Mouse (Mus musculus) neural tube, embryonic 14.5 days (tissue): ENCODE measurements around the gene Hist1h4b. TPM values are rescaled to one million over a fixed set of nuclear protein-coding genes. Genes with fewer than 3 reads are reported as not detected.
"Not testable (repeated sequence)": the region's sequence is repeated elsewhere in the genome, so short reads cannot be mapped to it uniquely, and the experiment has no call there.

Experiments used
- ATAC-seq: fragments of 200-750 bp; cut with Nextera tagmentation; 2 replicates; pipeline ENCODE4 v1.8.0; 2017; ENCODE audit warnings: low read depth, mild to moderate bottlenecking, moderate TSS enrichment, moderate library complexity
- H3K27ac ChIP-seq: fragments of 300-500 bp; sonication (generic); 2 replicates; pipeline ENCODE4 v1.5.1; 2014; ENCODE audit warnings: low read depth, mild to moderate bottlenecking, control low read depth, low read length, moderate library complexity, mixed read lengths
- H3K27me3 ChIP-seq: fragments of 300-500 bp; sonication (generic); 2 replicates; pipeline ENCODE4 v1.6.1; 2014; ENCODE audit warnings: low read length; ENCODE audit not compliant: control insufficient read depth, insufficient read depth
- H3K36me3 ChIP-seq: fragments of 300-500 bp; sonication (generic); 2 replicates; pipeline ENCODE4 v1.6.1; 2014; ENCODE audit warnings: low read length, mixed read lengths; ENCODE audit not compliant: control insufficient read depth, insufficient read depth
- H3K4me1 ChIP-seq: fragments of 300-500 bp; sonication (generic); 2 replicates; pipeline ENCODE4 v1.6.1; 2014; ENCODE audit warnings: low read length; ENCODE audit not compliant: control insufficient read depth, insufficient read depth
- H3K4me2 ChIP-seq: fragments of 300-500 bp; sonication (generic); 2 replicates; pipeline ENCODE4 v1.6.1; 2014; ENCODE audit warnings: mild to moderate bottlenecking, low read depth, low read length, control low read depth
- H3K4me3 ChIP-seq: fragments of 300-500 bp; sonication (generic); 2 replicates; pipeline ENCODE4 v1.5.1; 2014; ENCODE audit warnings: low read depth, low read length, control low read depth, mixed read lengths
- H3K9ac ChIP-seq: fragments of 300-500 bp; sonication (generic); replicated peaks from 2 replicates; pipeline ENCODE4 v1.6.1; 2014; ENCODE audit warnings: low read depth, mild to moderate bottlenecking, control low read depth, low read length, mixed read lengths
- H3K9me3 ChIP-seq: fragments of 300-500 bp; sonication (generic); 2 replicates; pipeline ENCODE4 v1.6.1; 2016; ENCODE audit warnings: low read length; ENCODE audit not compliant: control insufficient read depth
- WGBS: fragments of 180-500 bp; shearing (Covaris S2); extraction: QIAGEN DNeasy Blood & Tissue Kit; methylation state at CpG from one replicate; pipeline ENCODE4 v1.1.7; 2014; 5-methylcytosine and 5-hydroxymethylcytosine counted together
- polyA plus RNA-seq: library from polyadenylated mRNA; unstranded; fragments of >200 nt; fragmentation: Nextera tagmentation; extraction: Ambion mirVana; gene quantifications from 2 replicates; pipeline ENCODE4 v1.2.1, GENCODE M21; 2014

Hist1h4b gene
- polyA plus RNA-seq, 1 experiment from 2014 or later = 1.8 TPM

- no peaks in the 10 kb centered on the region for H3K9me3 ChIP-seq
- H3K36me3 ChIP-seq = no peaks in the 10 kb centered on the region
- H3K27ac ChIP-seq = peak overlapping the region; percentile 86; the same call in 1 of the 2 replicates
- peak overlapping the region; percentile 35 for H3K4me3 ChIP-seq
- H3K27me3 ChIP-seq = no peaks in the 10 kb centered on the region
- H3K9ac ChIP-seq = no peak overlapping the region
- H3K4me1 ChIP-seq = peaks cover 13% of the 10 kb centered on the region
- WGBS = 2% methylated on average over 11 of the region's 11 CpGs
- peak overlapping the region; percentile 56 for H3K4me2 ChIP-seq
- no peak; the same call in 1 of the 2 replicates for ATAC-seq
These were observed 5.3 kb upstream of the Hist1h4b start for GRCm38 (mm10) chr13:23751478-23751956.

GRCm38 (mm10) chr13:23752067-23752741, 4.6 kb upstream of the Hist1h4b start, which contains the start of gene Hist1h3b:
Hist1h3b (plus strand) TSS chr13:23752267.
- Histone ChIP-seq H3K4me2 (peak within 1 kb of the TSS; percentile 56), H3K4me3 (peak within 1 kb of the TSS; percentile 35), H3K9ac (0 out of 2 replicates have a peak within 1 kb of the TSS, but pooled peaks have one; percentile 37), H3K27ac (peak within 1 kb of the TSS; percentile 86), H3K4me1 (peaks cover 11% of the 10 kb centered on the region)
- not testable (repeated sequence) for H3K27me3 ChIP-seq, H3K36me3 ChIP-seq, H3K9me3 ChIP-seq
- WGBS = under 1% methylated on average over 16 of the region's 47 CpGs
- peak; percentile 74 for ATAC-seq

DNA sequence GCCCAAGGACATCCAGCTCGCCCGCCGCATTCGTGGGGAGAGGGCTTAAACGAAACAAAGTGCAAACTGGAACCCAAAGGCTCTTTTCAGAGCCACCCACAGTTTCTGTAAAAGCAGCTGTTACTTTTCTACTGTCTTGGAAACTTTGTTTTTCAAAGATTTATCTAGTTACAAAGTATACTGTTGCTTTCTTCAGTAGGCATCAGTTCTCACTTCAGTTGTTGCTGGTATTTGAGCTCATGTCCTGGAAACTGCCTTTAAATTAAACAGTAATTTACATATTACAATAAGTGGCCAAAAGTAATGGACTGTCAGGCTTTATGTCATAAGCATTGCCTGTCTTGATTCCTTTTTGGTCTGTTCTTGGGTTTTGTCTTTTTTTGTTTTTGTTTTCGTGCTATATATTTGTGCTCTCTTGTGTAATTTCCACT, 4.1 kb upstream of the Hist1h4b start:
- Histone ChIP-seq H3K9ac (no peak overlapping the region), H3K27me3 (no peaks in the 10 kb centered on the region), H3K4me1 (peaks cover 8% of the 10 kb centered on the region; the same call in 1 of the 2 replicates), H3K36me3 (no peaks in the 10 kb centered on the region), H3K9me3 (no peaks in the 10 kb centered on the region), H3K4me3 (no peak overlapping the region), H3K27ac (no peak overlapping the region), H3K4me2 (peak overlapping the region; percentile 29; the same call in 1 of the 2 replicates)
- no peak for ATAC-seq
- WGBS = 6% methylated on average over 6 of the region's 6 CpGs

- Histone ChIP-seq H3K4me1 (peaks cover 4% of the 10 kb centered on the region; the same call in 1 of the 2 replicates), H3K36me3 (no peaks in the 10 kb centered on the region), H3K9ac (no peak overlapping the region), H3K4me2 (no peak overlapping the region), H3K27me3 (no peaks in the 10 kb centered on the region), H3K9me3 (no peaks in the 10 kb centered on the region), H3K27ac (no peak overlapping the region), H3K4me3 (no peak overlapping the region)
- ATAC-seq = no peak
- WGBS = 58% methylated on average over 4 of the region's 4 CpGs
These were observed 3.3 kb upstream of the Hist1h4b start for GRCm38 (mm10) chr13:23753314-23754078.

- no peak for ATAC-seq
- no peak overlapping the region for H3K27ac ChIP-seq
- H3K27me3 ChIP-seq = no peaks in the 10 kb centered on the region
- no peaks in the 10 kb centered on the region for H3K9me3 ChIP-seq
- peaks cover 4% of the 10 kb centered on the region; the same call in 1 of the 2 replicates for H3K4me1 ChIP-seq
- no peak overlapping the region for H3K4me3 ChIP-seq
- H3K9ac ChIP-seq = no peak overlapping the region
- no peaks in the 10 kb centered on the region for H3K36me3 ChIP-seq
- no peak overlapping the region for H3K4me2 ChIP-seq
These were observed 1.8 kb upstream of the Hist1h4b start for GRCm38 (mm10) chr13:23755000-23755399.

GRCm38 (mm10) chr13:23757211-23757773, 479 bp downstream of the Hist1h4b start:
- H3K9ac ChIP-seq = no peak overlapping the region
- ATAC-seq = 0 out of 2 replicates have a peak, but pooled peaks have one; percentile 6
- H3K36me3 ChIP-seq = no peaks in the 10 kb centered on the region
- peak overlapping the region; percentile 68; the same call in 1 of the 2 replicates for H3K27ac ChIP-seq
- H3K4me2 ChIP-seq = peak overlapping the region; percentile 51
- no peaks in the 10 kb centered on the region for H3K27me3 ChIP-seq
- no peaks in the 10 kb centered on the region for H3K9me3 ChIP-seq
- H3K4me1 ChIP-seq = no peaks in the 10 kb centered on the region; the same call in none of the 2 replicates
- peak overlapping the region; percentile 25 for H3K4me3 ChIP-seq
- WGBS = 4% methylated on average over 9 of the region's 23 CpGs

- Histone ChIP-seq H3K27me3 (no peaks in the 10 kb centered on the region), H3K4me1 (no peaks in the 10 kb centered on the region; the same call in none of the 2 replicates), H3K9me3 (no peaks in the 10 kb centered on the region), H3K27ac (no peak overlapping the region), H3K36me3 (no peaks in the 10 kb centered on the region), H3K9ac (no peak overlapping the region), H3K4me3 (no peak overlapping the region), H3K4me2 (no peak overlapping the region)
- no peak for ATAC-seq
- 45% methylated on average over 3 of the region's 3 CpGs for WGBS
These were observed 1.1 kb downstream of the Hist1h4b start for GRCm38 (mm10) chr13:23757921-23758320.

DNA sequence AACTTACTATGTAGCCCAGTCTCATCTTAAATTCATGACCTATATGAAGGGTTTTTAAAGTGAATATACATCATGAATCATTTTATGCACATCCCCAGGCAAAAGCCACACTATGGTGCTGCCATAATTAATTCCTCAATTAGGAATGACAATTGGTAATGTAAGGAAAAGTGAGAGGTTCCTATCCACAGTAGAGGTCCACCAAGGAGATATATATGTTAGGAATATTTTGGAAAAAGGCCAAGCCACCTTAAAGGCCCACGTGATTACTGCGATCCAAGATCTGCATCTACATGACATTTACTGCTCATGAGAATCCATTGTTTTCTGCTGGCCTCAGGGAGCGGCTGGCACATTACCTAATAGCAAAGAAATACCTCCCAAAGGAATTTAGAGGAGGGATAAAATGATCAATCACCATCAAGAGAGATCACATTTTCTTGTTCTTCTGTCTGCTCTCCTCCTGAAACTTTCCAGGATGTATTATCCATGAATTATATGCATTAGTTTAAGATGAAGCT, 2.5 kb downstream of the Hist1h4b start:
- Histone ChIP-seq H3K27ac (no peak overlapping the region), H3K9me3 (no peaks in the 10 kb centered on the region), H3K9ac (no peak overlapping the region), H3K4me3 (no peak overlapping the region), H3K36me3 (no peaks in the 10 kb centered on the region), H3K27me3 (no peaks in the 10 kb centered on the region), H3K4me1 (peaks cover 4% of the 10 kb centered on the region), H3K4me2 (no peak overlapping the region)
- ATAC-seq = no peak
- 46% methylated on average over 3 of the region's 3 CpGs for WGBS
